Mouse (Mus musculus): ENCODE results near the gene Tbata.

Gene Tbata

GRCm38 (mm10) chr10:61167333-61168096 lies 4.2 kb upstream of the Tbata start:
- no peak for DNase-seq (ENCODE audit: low spot score)

DNA sequence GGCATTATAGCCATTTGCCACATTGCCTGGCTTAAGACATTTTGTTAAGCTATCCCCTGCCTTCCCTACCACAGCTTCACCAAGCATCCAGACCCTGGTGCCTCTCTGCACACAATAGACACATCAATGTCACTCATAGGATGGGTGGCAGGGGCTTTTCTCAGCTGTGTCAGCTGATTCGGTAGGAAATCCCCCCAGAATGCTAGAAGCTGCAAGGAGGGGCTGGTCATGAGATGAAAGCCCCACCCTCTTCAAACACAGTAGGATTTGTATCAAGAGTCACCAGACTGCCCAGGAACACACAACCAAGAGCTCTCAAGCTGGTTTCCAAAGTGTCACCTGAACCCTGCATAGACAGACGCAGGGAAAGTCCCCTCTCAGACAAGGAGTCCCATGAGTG lies 3.4 kb upstream of the Tbata start:
- no peak for DNase-seq (ENCODE audit: low spot score)

GRCm38 (mm10) chr10:61172496-61172895 lies 742 bp downstream of the Tbata start:
- no peak for DNase-seq (ENCODE audit: low spot score)

DNA sequence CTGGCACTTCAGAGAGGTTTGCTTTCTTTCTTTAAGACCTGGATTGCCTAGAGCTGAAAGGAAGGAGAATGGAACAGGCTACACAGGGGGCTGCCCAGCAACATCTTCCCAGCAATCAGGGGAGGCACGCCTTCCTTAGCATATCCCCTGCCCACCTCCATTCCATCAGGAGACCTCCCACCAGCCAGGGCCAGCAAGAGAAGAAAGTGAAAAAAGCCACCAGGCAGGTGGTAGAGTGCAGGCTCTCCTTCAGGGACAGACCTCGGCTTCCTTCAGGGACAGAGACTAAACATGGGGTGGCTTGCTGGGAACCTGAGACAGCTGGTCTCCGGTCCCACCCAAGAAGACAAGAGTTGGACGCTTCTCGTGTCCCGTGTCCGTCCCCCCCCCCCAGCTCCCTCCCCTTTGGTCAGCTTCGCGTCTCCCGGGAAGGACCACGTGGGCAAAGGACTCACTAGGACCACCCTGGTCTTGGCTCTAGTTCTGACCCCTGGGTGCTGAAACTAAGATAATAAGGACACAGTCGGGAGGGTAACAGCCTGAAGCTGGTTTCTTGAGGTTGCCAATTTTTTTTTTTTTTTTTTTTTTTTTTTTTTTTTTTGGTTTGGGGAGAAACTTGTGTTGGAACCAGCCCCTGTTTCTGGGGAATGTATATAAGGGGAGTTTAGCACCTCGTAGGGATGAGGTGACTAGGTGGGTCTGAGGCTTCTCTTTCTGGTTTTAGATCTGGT lies 3.1 kb downstream of the Tbata start:
- DNase-seq (ENCODE audit: low spot score): no peak

GRCm38 (mm10) chr10:61175442-61176204 lies 3.9 kb downstream of the Tbata start:
- peak; percentile 29 for DNase-seq (ENCODE audit: low spot score)

DNA sequence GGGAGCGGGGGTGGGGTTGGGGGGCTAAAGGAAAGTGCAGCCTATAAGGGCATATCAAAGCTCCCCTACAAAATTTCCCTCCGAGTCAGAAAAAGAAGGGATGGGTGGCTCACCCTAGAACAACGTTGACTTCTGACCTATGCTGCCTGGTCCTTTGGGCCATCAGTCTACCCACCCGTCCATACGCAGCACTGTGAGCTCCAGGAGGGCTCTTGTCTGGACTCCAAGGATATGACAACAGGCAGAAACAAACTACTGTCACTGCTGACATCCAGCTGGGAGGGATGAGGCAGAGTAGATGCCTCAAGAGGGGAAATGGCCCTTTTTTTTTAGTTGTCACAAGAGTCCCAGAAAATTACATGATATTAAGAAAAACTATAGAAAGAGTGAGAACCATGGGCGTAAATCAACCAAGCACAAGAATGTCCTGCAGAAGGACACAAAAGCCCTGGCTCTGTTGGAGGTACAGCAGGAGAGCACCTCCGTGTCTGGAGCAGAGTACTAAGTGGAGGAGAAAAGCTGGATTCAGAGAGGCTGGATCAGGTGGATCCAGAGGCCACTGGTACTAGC lies 4.6 kb downstream of the Tbata start:
- no peak for DNase-seq (ENCODE audit: low spot score)

DNA sequence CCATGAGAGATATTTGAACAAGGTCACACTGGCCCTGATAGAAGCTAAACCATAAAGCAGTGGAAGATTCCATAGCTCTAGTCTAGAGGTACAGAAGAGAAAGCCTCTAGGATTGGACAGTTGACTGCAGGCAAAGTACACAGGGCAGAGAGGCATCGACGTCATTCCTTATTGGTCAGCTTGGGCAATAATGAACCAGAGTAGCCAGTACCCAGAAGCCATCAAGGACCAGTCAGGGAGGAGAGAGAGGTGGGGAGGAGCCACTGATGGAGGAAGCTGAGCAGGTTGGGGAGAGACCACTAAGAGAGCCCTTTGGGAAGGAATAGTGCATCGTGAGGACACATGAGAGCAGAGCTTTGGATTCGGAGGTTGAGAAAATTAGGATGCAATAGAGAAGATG lies 6.0 kb downstream of the Tbata start:
- no peak for DNase-seq (ENCODE audit: low spot score)

- DNase-seq (ENCODE audit: low spot score): no peak
Measured at GRCm38 (mm10) chr10:61178687-61179086, 6.9 kb downstream of the Tbata start.

DNA sequence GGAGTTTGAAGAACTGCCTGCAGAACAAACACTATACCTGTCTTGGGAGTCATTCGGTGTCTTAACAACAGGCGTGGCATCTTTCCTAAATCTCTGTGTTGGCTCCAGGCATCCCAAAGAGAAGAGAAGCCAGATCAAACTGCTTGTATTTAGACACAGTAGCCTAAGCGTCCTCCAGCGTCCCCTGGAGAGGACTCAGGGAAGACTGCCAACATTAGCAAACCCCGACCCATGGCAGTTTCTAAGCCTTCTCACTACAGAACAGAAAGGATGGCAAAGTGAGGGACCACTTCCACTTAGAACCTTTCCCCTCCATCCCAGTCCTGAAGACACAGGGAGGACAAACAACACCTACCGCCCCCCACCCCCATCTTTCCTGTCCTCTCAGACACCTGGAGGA lies 8.2 kb downstream of the Tbata start:
- DNase-seq (ENCODE audit: low spot score): no peak

DNA sequence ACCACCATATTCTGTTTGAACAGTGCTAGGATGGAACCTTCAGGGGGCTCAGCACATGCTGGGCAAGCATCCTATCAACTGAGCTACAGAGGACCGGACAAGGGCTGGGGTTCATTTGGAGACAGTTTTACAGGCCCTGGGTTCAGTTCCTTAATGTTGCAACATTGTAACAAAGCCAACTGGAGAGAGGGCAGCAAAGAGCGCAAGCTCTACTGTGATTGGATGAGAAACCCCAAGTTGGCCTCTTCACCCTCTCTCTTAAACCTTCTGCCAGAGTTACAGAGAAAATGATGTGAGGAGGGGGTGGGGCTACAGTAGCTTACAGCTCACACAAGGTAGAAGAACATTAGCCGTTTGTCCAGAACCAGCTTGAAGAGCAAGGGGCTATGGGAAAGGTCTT lies 15.2 kb downstream of the Tbata start:
- no peak for DNase-seq (ENCODE audit: low spot score)

DNA sequence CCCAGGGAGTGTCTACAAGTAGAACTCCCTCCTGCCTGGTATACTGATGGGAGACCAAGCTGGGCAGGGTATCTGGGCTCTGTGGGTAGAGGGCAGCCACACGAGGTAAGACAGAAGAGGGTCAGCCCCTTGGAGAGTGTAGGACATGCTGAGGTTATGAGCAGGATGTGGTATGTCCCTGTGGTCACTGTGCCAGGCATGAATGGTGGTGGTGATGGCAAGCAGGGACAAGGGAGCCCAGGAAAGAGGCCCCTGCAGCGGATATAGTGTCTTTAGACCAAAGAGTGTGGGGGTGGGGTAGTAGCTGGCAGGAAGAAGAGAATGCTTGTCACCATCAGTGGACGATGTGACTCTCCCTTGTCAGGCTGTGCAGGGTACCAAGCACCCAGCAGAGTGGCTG lies 16.3 kb downstream of the Tbata start:
- no peak for DNase-seq (ENCODE audit: low spot score)

- DNase-seq (ENCODE audit: low spot score): no peak
Measured at GRCm38 (mm10) chr10:61194611-61195010, 22.9 kb downstream of the Tbata start.

GRCm38 (mm10) chr10:61195216-61195615 lies 23.5 kb downstream of the Tbata start:
- no peak for DNase-seq (ENCODE audit: low spot score)

DNA sequence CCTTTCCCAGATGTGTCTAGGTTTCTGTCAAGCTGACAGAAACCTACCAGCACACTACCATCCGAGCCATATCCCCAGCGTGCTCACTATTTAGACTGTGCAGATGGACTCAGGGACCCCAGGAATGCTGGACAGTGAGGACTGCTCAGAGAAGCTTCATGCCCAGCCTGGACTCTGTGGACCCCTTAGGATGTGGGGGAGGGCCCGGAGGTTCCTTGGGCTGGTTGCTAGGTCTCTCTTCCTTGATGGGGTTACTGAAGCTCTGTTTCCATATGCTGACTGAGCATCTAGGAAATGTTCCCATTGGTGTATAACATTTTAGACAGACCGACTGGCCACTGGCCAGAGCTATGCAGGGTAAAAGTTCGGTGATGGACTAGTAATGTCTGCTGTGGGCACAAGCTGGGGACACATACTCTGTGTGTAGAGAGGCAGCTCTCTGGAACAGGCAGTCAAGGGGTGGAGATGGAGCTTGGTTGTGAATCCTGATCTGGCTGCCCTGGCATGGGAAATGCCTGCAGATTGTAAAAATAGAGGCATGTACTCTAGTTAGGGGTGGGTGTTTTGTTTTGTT lies 24.1 kb downstream of the Tbata start:
- no peak for DNase-seq (ENCODE audit: low spot score)

DNA sequence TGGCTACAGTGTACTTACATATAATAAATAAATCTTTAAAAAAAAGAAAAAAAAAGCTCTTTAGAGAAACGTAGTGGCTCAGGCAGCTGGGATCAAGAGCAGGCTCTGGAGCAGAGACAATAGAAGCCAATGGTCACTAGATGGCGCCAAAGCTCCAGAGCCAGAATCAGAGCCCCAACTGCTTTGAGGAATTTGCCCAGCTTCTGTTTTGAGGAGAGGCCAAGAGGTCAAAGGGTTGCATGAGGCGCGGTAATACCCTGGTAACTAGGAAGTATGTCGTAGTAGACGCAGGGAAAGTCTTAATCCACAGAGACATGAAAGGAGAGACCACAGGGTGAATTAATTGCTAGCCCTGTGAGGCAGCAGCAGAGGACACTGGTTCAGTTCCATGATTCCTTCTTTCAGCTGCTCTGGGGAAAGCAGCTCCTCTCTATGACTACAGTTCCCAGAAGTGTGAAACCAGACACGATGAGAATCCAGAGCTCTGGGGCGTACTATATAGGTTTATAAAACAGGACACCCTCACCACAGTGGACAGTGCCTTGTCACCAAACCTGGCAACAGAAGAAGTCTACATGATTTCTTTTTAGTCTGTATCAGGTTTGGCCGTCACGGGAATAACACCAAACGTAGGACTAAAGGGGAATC lies 27.9 kb downstream of the Tbata start:
- peak; percentile 81 for DNase-seq (ENCODE audit: low spot score)

DNA sequence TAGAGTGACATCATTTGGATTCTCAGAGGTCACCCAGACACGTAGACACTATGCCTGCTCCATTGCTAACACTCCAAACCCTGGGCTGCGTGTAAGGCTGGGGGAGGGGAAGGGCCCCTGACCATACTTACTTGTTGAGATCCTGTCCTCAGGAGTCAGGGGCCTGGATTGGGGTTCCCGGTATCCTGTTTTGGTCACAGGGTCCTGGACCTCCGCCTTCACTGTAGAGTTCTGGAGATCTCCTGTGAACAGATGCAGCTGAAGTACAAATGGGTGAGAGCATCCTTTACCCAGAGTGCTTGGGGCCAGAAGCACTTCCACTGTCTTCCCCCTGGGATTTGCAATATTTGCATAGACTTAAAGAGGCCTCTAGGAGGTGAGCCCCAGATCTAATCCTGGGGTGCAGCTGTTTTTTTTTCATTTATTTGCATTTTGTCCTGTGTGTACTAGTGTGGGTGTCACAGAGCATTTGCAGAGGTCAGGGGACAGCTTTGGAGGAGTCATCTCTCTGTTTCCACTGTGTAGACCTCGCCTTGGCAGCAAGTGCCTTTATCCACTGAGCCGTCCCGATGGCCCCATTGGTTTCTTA lies 28.6 kb downstream of the Tbata start:
- no peak for DNase-seq (ENCODE audit: low spot score)

- no peak for DNase-seq (ENCODE audit: low spot score)
Measured at GRCm38 (mm10) chr10:61200998-61201397, 29.2 kb downstream of the Tbata start.

- no peak for DNase-seq (ENCODE audit: low spot score)
Measured at GRCm38 (mm10) chr10:61201596-61202318, 30.0 kb downstream of the Tbata start.

- no peak for DNase-seq (ENCODE audit: low spot score)
Measured at GRCm38 (mm10) chr10:61203930-61204329, 32.2 kb downstream of the Tbata start.

DNA sequence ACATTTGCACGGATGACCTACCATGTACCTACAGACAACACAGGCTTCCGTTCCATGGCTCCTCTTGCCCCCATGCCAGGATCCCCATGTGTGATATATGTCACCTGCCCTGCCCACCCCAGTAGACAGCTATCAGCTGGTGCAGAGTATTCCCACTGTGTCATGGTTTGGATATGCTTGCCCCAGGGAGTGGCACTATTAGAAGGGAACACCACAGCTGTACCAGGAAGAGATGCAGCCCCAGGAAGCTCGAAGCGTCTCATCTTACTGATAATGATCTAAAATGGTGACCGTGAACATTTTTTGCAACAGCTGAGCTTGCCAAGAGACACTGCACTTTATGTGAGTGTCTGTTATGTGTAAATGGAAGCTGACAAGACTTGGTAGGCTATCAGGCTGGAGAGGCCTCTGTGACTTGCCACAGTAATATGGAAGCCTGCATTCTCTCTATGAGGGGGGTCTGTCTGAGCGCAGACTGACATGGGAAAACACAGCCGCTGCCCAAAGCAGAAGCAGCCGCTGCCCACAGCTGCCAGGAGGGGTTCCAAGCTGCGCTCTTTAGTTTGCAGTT lies 36.4 kb downstream of the Tbata start:
- no peak for DNase-seq (ENCODE audit: low spot score)

Measured in yolk sac, embryonic 10.5 days (tissue).